Mouse (Mus musculus) G1E (cell line): ENCODE measurements around the gene Maml2.

Experiments used
- CTCF ChIP-seq: IDR thresholded peaks from 2 replicates; pipeline ENCODE4 v1.5.1; 2012; ENCODE audit warnings: low read depth, low read length, inconsistent platforms, mixed read lengths
- GATA1 ChIP-seq: IDR thresholded peaks from 2 replicates; pipeline ENCODE4 v1.6.1; 2012; ENCODE audit warnings: borderline replicate concordance, low read length, inconsistent platforms, mixed read lengths
- POLR2AphosphoS5 ChIP-seq: IDR thresholded peaks from 2 replicates; pipeline ENCODE4 v1.6.1; 2012; ENCODE audit warnings: low read depth, low read length, inconsistent platforms; ENCODE audit not compliant: insufficient replicate concordance

- TF ChIP-seq CTCF = no peak
- TF ChIP-seq GATA1 = no peak
- TF ChIP-seq POLR2AphosphoS5 = no peak
Measured at GRCm38 (mm10) chr9:13315393-13315792, 17.6 kb downstream of the Maml2 start.
